Mouse (Mus musculus) yolk sac, embryonic 10.5 days (tissue): ENCODE results near the gene Dmac2.

Source experiments
- DNase-seq: peaks from one replicate; pipeline ENCODE4 v3.0.0-alpha.2; 2017; ENCODE audit warnings: low spot score

Dmac2 gene

DNA sequence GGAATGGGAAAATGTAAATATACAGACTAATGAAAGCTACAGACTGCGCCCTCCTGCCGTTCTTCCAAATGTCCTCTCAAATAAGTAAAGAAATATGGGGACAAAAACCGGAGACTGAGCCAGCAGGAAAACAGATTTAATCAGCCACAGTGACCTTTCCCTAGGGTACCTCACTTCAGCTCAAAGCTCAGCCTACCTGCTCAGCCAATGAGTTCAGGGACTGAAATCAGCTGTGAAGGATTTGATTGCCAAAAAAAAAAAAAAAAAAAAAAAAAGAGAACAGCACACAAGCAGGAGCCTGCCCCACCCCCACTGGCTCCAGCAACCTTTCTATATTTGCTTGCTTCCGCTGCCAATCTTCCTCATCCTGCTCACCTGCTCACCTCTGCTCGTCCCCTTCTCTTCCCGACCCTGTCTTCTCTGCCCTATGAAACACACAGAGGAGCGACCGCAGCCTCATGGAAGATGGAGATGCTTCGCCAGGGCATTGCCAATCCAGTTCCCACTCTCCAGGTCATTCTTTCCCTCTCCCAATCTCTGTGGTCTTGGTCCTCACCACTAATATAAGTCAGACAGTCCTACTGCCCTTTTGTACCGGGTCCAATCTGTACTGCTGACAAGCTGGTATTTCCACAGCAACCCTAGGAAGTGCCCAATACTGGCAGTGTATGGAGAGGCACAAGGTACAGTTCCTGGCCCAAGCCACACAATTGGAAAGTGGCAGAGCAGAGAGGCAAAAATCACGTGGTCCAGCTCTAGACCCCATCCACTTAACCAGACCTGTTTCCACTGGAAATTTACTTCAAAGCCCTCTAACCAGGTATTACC is 36.6 kb downstream of the Dmac2 start:
- no peak for DNase-seq

DNA sequence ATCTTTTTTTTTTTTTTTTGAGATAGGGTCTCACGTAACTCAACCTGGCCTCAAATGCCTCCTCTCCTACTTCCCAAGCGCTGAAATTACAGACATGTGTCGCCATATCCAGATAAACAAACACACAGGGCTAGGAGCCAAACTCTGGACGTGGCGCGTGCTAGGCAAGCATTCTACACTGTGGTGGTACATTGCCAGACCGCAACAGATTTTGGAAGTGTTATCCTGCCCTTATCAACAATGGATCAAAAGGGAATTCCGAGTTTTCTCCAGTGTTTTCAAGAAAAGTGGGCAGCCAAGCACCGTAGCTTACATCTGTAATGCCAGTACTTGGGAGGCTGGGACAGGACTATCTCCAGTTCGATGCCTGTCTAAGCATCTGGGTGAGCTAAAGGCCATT is 38.6 kb downstream of the Dmac2 start:
- no peak for DNase-seq

DNA sequence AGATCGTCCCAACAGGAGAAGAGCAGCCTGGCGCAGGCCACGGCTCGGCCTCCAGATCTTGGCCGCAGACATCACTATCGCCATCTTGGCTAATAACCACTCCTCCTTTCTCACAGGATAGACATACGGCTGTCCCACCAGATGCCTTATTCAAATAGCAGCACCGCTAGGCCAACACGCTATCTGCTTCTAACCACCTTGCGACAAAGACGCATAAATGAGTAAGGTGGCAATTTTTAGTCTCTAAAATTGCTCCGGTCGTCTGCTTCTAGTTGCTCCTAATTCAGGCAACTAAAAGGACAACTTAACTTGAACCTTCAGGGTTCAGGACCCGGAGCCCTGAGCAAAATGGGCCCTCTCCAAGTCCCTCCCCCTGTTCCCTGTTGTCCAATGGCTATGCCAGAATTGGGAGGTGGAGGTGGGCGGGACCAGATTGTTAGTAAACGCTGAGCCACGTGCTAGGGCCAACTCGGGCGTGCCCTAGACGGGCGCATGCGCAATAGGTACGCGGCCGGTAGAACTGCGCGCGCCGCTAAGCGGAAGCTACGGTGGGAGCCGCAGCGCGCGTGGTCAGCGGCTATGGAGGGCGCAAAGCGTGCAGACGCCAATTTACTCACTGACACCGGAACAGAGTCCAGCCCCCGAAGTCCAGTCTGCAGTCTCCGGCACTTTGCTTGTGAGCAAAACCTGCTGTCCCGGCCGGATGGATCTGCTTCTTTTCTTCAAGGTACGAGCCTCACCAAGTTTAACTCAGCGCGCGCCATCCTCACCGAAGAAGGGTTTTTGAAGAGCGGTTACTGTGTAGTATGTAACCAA is 39.7 kb downstream of the Dmac2 start, which contains the start of the genes Bckdha and Exosc5:
TSS of gene Bckdha (minus strand) at position 325 of the 816 bp plus-strand sequence.
TSS of gene Exosc5 (plus strand) at position 508 of the 816 bp plus-strand sequence.
- DNase-seq: peak; percentile 99

DNA sequence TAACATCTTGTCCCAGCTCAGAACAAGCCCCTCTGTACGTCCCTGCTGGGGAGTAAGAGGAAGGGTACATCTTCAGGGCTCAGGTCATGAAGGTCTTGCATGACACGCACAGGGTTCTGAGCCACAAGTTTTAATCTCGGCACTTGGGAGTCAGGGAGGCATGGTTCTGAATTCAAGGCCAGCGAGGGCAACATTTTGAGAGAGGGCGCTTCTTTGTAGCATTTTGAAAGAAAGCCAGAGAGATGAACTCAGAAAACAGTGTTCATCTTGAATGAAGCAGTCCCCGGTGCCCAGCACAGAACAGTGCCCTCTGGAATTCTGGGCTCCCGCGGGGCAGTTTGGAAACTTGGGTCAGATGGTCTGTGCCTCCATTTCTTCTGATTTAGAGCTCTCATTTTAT is 47.2 kb downstream of the Dmac2 start:
- DNase-seq: no peak

DNA sequence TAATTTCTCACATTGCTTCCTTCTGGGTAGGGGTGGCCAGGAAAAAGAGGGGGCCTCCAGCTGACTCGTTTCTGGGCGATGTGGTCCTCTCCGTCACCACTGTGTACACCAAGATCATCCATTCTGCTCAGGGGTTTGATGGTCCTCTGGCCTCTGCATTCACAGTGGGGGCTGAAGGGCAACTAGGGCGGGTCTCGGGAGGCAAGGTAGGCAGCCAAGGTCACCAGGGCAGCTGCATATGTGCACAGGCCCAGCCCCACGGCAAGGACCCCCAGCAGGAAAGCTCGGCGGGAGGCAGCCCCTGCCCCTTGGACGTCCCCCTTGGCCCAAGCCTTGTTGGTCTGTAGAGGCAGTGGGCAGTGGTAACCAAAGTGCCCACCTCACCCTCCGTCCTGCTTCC is 49.9 kb downstream of the Dmac2 start:
- DNase-seq: no peak

DNA sequence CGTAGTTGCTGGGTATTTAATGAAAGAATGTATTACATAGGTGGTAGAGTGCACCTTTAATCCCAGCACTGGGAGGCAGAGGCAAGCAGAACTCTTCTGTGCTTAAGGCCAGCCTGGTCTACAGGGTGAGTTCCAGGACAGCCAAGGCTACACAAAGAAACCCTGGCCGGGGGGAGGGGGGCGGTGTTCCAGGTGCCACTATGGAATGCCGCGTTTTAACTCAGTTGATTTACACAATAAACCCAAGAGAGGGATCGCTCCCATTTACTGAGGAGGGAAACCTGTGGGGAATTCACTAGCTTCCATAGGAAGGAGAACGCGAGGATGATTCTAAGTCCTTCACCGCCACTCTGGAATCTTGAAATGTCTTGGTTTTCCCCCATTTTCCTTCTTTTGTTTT is 50.4 kb downstream of the Dmac2 start:
- DNase-seq: no peak

DNA sequence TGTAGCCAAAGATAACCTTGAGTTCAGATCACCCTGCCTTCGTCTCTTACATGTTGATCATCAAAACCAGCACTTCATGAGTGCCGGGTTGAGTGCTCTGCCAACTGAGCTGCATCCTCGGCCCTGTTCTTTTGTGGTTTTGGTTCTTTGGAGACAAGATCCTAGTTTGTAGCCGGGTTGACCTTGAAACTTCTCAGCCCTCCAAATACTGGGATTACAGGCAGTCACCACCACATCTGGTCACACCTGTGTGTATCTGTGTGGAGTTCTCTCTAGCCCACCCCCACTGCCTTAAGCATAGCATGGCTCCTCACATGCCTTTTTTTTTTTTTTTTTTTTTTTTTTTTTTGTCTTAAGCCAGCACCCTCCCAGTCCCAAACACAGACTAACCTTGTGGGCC is 50.9 kb downstream of the Dmac2 start:
- DNase-seq: no peak

DNA sequence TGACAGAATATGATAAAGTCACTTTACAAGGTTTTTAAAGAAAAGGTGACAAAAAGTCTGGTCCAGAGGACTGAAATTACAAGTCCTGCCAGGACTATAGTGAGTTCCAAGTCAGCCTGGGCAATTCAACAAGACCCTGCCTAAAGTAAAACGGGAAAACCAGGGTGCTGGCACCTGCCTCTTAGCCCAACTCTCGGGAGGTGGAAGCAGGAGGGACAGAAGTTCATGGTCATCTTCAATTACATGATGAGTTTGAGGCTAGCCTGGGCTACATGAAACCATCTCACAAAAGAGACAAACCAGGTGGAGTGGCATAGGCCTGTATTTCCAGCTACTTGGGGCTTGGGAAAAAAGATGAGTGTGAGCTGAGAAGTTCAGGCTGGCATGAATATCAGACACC is 52.5 kb downstream of the Dmac2 start:
- no peak for DNase-seq

DNA sequence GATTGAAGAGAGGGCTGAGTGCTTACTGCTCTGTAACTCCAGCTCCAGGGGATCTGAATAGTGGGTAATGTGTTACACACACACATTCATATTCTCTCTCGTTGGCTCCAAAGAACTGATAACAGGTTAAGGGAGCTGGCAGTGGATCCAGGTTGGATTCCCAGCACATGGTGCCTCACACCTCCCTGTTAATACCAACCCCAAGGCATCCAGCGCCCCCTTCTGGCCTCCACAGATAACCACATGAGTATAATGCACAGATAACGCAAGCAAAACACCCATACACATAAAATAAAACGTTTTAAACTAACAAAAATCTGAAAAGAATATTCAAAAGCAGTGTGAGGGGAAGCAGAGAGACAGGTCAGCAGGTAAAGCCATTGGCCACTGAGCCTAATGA is 53.2 kb downstream of the Dmac2 start:
- DNase-seq: no peak

DNA sequence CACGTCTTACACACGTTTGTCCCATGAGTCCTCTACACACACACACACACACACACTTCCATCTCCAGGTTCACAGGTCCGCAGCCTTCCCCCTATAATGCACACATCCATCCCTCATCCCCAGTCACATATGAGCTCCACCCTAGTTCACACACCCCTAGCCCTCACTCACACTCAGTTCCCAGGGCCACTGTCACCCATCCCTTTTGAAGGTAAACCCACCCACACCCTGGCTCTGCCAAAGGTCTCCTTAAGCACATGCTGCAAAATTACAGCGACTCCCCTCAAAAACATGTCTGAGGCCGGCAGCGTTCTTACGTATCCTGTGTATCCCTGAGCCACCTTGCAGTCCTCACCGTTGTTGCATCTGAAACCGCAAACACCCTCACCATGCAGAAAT is 55.1 kb downstream of the Dmac2 start:
- DNase-seq: no peak

DNA sequence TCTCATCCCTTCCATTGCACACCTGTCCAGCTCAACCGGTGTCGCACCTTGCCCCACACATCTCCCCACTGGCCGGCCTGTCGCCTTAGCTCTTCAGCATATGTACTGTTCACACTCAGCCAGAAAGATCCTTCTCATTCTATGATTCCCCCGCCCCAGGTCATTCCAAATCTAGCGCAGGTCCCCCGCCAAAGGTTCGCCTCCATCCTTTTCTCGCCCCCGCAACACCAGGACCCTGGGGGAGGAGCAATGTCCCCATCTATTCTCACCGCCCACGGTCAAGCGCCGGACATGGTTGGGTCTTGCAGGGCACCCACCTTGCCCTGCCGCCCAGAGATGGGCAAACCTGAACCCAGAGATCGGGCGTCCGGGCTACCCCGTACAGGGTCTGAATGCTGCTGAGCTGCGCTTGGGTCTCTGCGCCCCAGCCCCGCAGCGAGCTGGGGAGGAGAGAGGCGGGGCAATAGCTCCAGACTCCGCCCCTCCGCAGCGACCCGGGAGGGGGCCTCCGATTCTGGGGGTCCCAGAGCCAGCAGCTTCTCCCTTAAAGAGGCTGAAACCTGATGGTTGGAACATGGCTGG is 55.6 kb downstream of the Dmac2 start, which contains the start of gene Tmem91:
TSS of gene Tmem91 (minus strand) at position 448 of the 582 bp plus-strand sequence.
- DNase-seq: no peak
